ENCODE assay signal across 9 mouse cellular contexts in the genomic region with DNA sequence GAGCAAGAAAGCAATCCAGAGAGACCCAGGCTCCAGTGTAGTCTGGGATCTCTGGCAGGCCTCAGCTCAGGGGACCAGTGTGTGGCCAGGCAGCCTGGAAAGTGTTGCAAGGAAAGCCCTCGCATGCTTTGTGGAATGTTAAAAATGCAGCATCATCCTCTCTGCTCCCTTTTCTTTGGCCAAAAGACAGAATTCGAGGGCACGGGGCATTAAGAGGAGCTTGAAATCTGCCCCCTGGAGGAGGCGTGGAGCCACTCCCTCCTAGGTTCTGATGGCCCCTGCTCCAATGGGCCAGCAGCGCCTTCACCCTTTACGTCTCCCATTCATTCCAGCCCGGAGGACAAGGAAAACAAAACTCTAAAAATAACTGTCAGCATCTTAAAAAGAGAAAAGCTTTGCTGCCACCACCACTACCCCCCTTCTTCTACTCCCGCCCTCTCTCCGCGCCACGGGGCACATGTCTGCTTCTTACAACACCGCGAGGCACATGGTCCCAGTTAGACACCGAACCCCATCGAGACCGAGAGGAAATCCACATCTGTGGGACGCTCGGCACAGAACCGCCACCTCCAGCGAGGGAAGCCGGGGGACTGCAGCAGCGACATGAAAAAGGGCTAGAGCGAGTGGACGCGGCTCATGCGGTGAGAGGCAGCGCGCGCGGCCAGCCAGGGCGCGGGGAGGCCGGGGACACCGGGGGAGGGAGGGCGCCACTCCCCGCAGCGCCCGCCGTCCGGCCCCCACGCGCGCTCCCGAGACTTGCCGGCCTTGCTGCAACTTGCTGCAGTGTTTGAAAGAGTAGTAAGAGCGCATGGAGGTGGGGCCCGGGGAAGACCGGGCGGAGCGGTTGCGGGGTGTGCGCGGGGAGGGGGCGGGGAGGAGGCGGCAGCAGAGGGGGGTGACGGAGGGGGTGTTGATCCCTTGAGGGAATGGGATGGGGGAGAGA. TPM values are rescaled to one million over a fixed set of nuclear protein-coding genes. Genes with fewer than 3 reads are reported as not detected.
DNase-seq lines count a peak whose midpoint lies in the region; ATAC-seq and TF ChIP-seq lines count a peak whose summit lies in the region.
"Had no signal": no experiment of that assay in that cellular context is flagged by ENCODE, and none has a peak within 500 bp of the region (broad histone marks: within the 10 kb centered on the region; RNA-seq: fewer than 3 reads in every experiment).

TSS of gene Ptchd4 (plus strand) at position 279 of the 943 bp plus-strand sequence.

- H3K9ac ChIP-seq in forebrain, embryonic 16.5 days (replicated peaks; ENCODE audit: low read depth, low read length): peak within 1 kb of the TSS; percentile 69
- peak within 1 kb of the TSS; percentile 29; the same call in 1 of the 2 replicates for H3K9ac ChIP-seq in intestine, embryonic 14.5 days (ENCODE audit: low read length)
- peak within 1 kb of the TSS; percentile 63 for H3K9ac ChIP-seq in limb, embryonic 14.5 days (ENCODE audit: low read depth, low read length, severe bottlenecking)
- H3K9ac ChIP-seq in neural tube, embryonic 15.5 days (replicated peaks): peak within 1 kb of the TSS; percentile 59

- peak; percentile 3 for DNase-seq in kidney, adult 2 months
- no peak for DNase-seq in kidney, adult 9 months
- DNase-seq in cerebellum, adult 2 months: peak; percentile 72 to 74
- peak; percentile 66 for DNase-seq in intestine, embryonic 14.5 days (ENCODE audit: low spot score)
- peak; percentile 19 for DNase-seq in limb, embryonic 14.5 days (ENCODE audit: low spot score)
- no peak for DNase-seq in spleen, postnatal 10 days (ENCODE audit: low spot score in 2 of 2)

- peak within 1 kb of the TSS; percentile 35; the same call in 1 of the 2 replicates for H3K4me3 ChIP-seq in kidney, adult 2 months (ENCODE audit: insufficient read depth, low read depth, low read length)
- H3K4me3 ChIP-seq in cerebellum, adult 2 months (replicated peaks; ENCODE audit: insufficient read depth, low read depth, low read length): peak within 1 kb of the TSS; percentile 66
- H3K4me3 ChIP-seq in forebrain, embryonic 16.5 days (replicated peaks; ENCODE audit: low read length): peak within 1 kb of the TSS; percentile 79
- peak within 1 kb of the TSS; percentile 41 for H3K4me3 ChIP-seq in intestine, embryonic 14.5 days (ENCODE audit: low read depth, low read length)
- peak within 1 kb of the TSS; percentile 57 for H3K4me3 ChIP-seq in limb, embryonic 14.5 days (replicated peaks; ENCODE audit: low read length)
- H3K4me3 ChIP-seq in neural tube, embryonic 15.5 days (replicated peaks): peak within 1 kb of the TSS; percentile 69

- H3K27me3 ChIP-seq in kidney, adult 2 months (replicated peaks; ENCODE audit: control insufficient read depth, insufficient read depth, low read length): no peaks in the 10 kb centered on the region
- no peaks in the 10 kb centered on the region for H3K27me3 ChIP-seq in cerebellum, adult 2 months (ENCODE audit: control insufficient read depth, insufficient read depth, low read length)
- no peaks in the 10 kb centered on the region for H3K27me3 ChIP-seq in forebrain, embryonic 16.5 days (replicated peaks; ENCODE audit: control insufficient read depth, insufficient read depth, low read length)
- peaks cover 18% of the 10 kb centered on the region; the same call in 1 of the 2 replicates for H3K27me3 ChIP-seq in intestine, embryonic 14.5 days (replicated peaks; ENCODE audit: control insufficient read depth, insufficient read depth, low read length)
- H3K27me3 ChIP-seq in limb, embryonic 14.5 days (ENCODE audit: control insufficient read depth, insufficient read depth, low read length): peaks cover 5% of the 10 kb centered on the region; the same call in 1 of the 2 replicates
- no peaks in the 10 kb centered on the region for H3K27me3 ChIP-seq in neural tube, embryonic 15.5 days (replicated peaks)

- TF ChIP-seq POLR2A in kidney, adult 2 months (IDR thresholded peaks at IDR 0.05; ENCODE audit: low read depth, low read length): no peak
- no peak for TF ChIP-seq POLR2A in cerebellum, adult 2 months (IDR thresholded peaks at IDR 0.05; ENCODE audit: borderline replicate concordance, insufficient read depth, low read length)
- TF ChIP-seq POLR2A in limb, embryonic 14.5 days (IDR thresholded peaks at IDR 0.05; ENCODE audit: borderline replicate concordance, extremely low read depth, insufficient read depth, insufficient read length): no peak

- H3K9me3 ChIP-seq in forebrain, embryonic 16.5 days (ENCODE audit: control insufficient read depth, low read length): no peaks in the 10 kb centered on the region
- no peaks in the 10 kb centered on the region for H3K9me3 ChIP-seq in intestine, embryonic 14.5 days (ENCODE audit: control insufficient read depth, low read length)
- H3K9me3 ChIP-seq in limb, embryonic 14.5 days (ENCODE audit: control insufficient read depth, low read length): no peaks in the 10 kb centered on the region
- no peaks in the 10 kb centered on the region for H3K9me3 ChIP-seq in neural tube, embryonic 15.5 days (replicated peaks)

- ATAC-seq in forebrain, embryonic 16.5 days: peak; percentile 86
- ATAC-seq in intestine, embryonic 14.5 days (replicated peaks; ENCODE audit: low FRiP score, low TSS enrichment, low read depth): peak; percentile 73
- ATAC-seq in limb, embryonic 14.5 days (ENCODE audit: low FRiP score, low read depth): peak; percentile 81
- ATAC-seq in neural tube, embryonic 15.5 days (ENCODE audit: low FRiP score): peak; percentile 87

- no peak for TF ChIP-seq CTCF in kidney, adult 2 months (conservative IDR thresholded peaks at IDR 0.05; ENCODE audit: insufficient read depth, insufficient read length, low read depth, low read length)
- peak; percentile 40; the same call in 1 of the 2 replicates for TF ChIP-seq CTCF in cerebellum, adult 2 months (IDR thresholded peaks at IDR 0.05; ENCODE audit: borderline replicate concordance, insufficient read depth, low read depth, low read length)

- no peaks in the 10 kb centered on the region for H3K36me3 ChIP-seq in kidney, adult 2 months (ENCODE audit: control insufficient read depth, insufficient read depth, low read length)
- no peaks in the 10 kb centered on the region for H3K36me3 ChIP-seq in forebrain, embryonic 16.5 days (ENCODE audit: control insufficient read depth, insufficient read depth)
- no peaks in the 10 kb centered on the region for H3K36me3 ChIP-seq in intestine, embryonic 14.5 days (ENCODE audit: control insufficient read depth, insufficient read depth, low read length)
- H3K36me3 ChIP-seq in limb, embryonic 14.5 days (ENCODE audit: control insufficient read depth, insufficient read depth, low read length): no peaks in the 10 kb centered on the region
- no peaks in the 10 kb centered on the region for H3K36me3 ChIP-seq in neural tube, embryonic 15.5 days

- H3K4me2 ChIP-seq in forebrain, embryonic 16.5 days (ENCODE audit: low read length): peak within 1 kb of the TSS; percentile 96
- peak within 1 kb of the TSS; percentile 94 for H3K4me2 ChIP-seq in intestine, embryonic 14.5 days (ENCODE audit: low read length)
- H3K4me2 ChIP-seq in limb, embryonic 14.5 days (replicated peaks; ENCODE audit: low read depth, low read length, severe bottlenecking): peak within 1 kb of the TSS; percentile 94
- H3K4me2 ChIP-seq in neural tube, embryonic 15.5 days: peak within 1 kb of the TSS; percentile 88

- 1% methylated on average over 56 of the region's 56 CpGs for WGBS in kidney, adult 2 months
- WGBS in cerebellum, adult 2 months: under 1% methylated on average over 55 of the region's 56 CpGs
- WGBS in forebrain, embryonic 16.5 days: 0% methylated on average over 54 of the region's 56 CpGs
- WGBS in intestine, embryonic 14.5 days: under 1% methylated on average over 44 of the region's 56 CpGs
- WGBS in limb, embryonic 14.5 days: under 1% methylated on average over 41 of the region's 56 CpGs
- WGBS in neural tube, embryonic 15.5 days: under 1% methylated on average over 54 of the region's 56 CpGs

- H3K4me1 ChIP-seq in kidney, adult 2 months (ENCODE audit: control insufficient read depth, insufficient read depth, low read length): no peaks in the 10 kb centered on the region
- H3K4me1 ChIP-seq in cerebellum, adult 2 months (ENCODE audit: control insufficient read depth, insufficient read depth, low read length): peaks cover 12% of the 10 kb centered on the region; the same call in 1 of the 2 replicates
- H3K4me1 ChIP-seq in forebrain, embryonic 16.5 days (replicated peaks; ENCODE audit: control insufficient read depth, insufficient read depth, low read length): peaks cover 4% of the 10 kb centered on the region; the same call in 1 of the 2 replicates
- no peaks in the 10 kb centered on the region for H3K4me1 ChIP-seq in intestine, embryonic 14.5 days (replicated peaks; ENCODE audit: control insufficient read depth, insufficient read depth, low read length)
- no peaks in the 10 kb centered on the region; the same call in 1 of the 2 replicates for H3K4me1 ChIP-seq in limb, embryonic 14.5 days (ENCODE audit: control insufficient read depth, insufficient read depth, low read length)
- peaks cover 20% of the 10 kb centered on the region for H3K4me1 ChIP-seq in neural tube, embryonic 15.5 days

- H3K27ac ChIP-seq in kidney, adult 2 months (ENCODE audit: insufficient read depth, low read depth, low read length): no peak within 1 kb of the TSS
- H3K27ac ChIP-seq in cerebellum, adult 2 months (ENCODE audit: insufficient read depth, low read length): peak within 1 kb of the TSS; percentile 55
- peak within 1 kb of the TSS; percentile 23; the same call in 1 of the 2 replicates for H3K27ac ChIP-seq in forebrain, embryonic 16.5 days (ENCODE audit: low read length)
- H3K27ac ChIP-seq in intestine, embryonic 14.5 days (ENCODE audit: low read depth): no peak within 1 kb of the TSS
- H3K27ac ChIP-seq in limb, embryonic 14.5 days (replicated peaks; ENCODE audit: low read depth, low read length): no peak within 1 kb of the TSS
- peak within 1 kb of the TSS; percentile 85 for H3K27ac ChIP-seq in neural tube, embryonic 15.5 days (replicated peaks)
- H3K27ac ChIP-seq: macrophage had no signal

RNA-seq across cellular contexts. Expression of gene Ptchd4, which starts in this region (rescaled TPM):
- polyA plus RNA-seq in kidney, adult 2 months (2012; rRNA removed): 0.11 and 0.13 TPM in 2 replicates
- 3.7 and 4.0 TPM in 2 replicates for polyA plus RNA-seq in cerebellum, adult 2 months (2012; rRNA removed)
- 4.2 and 7.5 TPM in 2 replicates for polyA plus RNA-seq in forebrain, embryonic 16.5 days (2015; fragmentation: Nextera tagmentation; extraction: Ambion mirVana)
- polyA plus RNA-seq in intestine, embryonic 14.5 days (2014; fragmentation: Nextera tagmentation; extraction: Ambion mirVana): 0.22 and 0.42 TPM in 2 replicates
- 0.88 and 1.5 TPM in 2 replicates for polyA plus RNA-seq in limb, embryonic 14.5 days (2012; rRNA removed)
- 7.4 and 8.6 TPM in 2 replicates for polyA plus RNA-seq in limb, embryonic 14.5 days (2014; fragmentation: Nextera tagmentation; extraction: Ambion mirVana)
- polyA plus RNA-seq in neural tube, embryonic 15.5 days (2015; fragmentation: Nextera tagmentation; extraction: Ambion mirVana): 15.3 and 18.6 TPM in 2 replicates
- polyA plus RNA-seq: macrophage had no signal

Comparison
In these comparisons a context has a peak if more than half of its experiments do, and no peak if none do; other contexts are left out.
1. Peak in DNase-seq and H3K4me3 ChIP-seq in kidney, adult 2 months; RNA of the gene not detected or under 1 TPM.
2. Peak in DNase-seq, ATAC-seq, H3K4me3 ChIP-seq, H3K9ac ChIP-seq and H3K4me2 ChIP-seq in intestine, embryonic 14.5 days; RNA of the gene not detected or under 1 TPM.
3. DNase-seq: peak in cerebellum, adult 2 months (2 of 2) and limb, embryonic 14.5 days (single experiment); none in kidney, adult 9 months (single experiment) and spleen, postnatal 10 days (0 of 2).
4. H3K27ac ChIP-seq: peak in cerebellum, adult 2 months (single experiment), forebrain, embryonic 16.5 days (single experiment) and neural tube, embryonic 15.5 days (single experiment); none in kidney, adult 2 months (single experiment), intestine, embryonic 14.5 days (single experiment) and limb, embryonic 14.5 days (single experiment).
5. Peak in every context shown above with its lines, with median percentiles within 50 percentile points of each other: H3K4me3 ChIP-seq, ATAC-seq, H3K4me2 ChIP-seq and H3K9ac ChIP-seq.